Mouse (Mus musculus): ENCODE results near the gene Mctp1.

Mctp1 gene

GRCm38 (mm10) chr13:77072030-77072429 lies 687.7 kb downstream of the Mctp1 start:
- DNase-seq (ENCODE audit: extremely low read depth, insufficient read length, low spot score): no peak

Data from 3134 (cell line).